Mouse (Mus musculus) retina, postnatal 1 day (tissue): ENCODE measurements at regions not wholly inside any gene's neighbourhood (a gene's known extent, or its start where the extent isn't known, plus 50 kb on each side); places are given as distances from the start of the nearest gene placed in this dataset.

Experiments
- DNase-seq: peaks from one replicate; pipeline ENCODE4 v3.0.0-alpha.2; 2012

DNA sequence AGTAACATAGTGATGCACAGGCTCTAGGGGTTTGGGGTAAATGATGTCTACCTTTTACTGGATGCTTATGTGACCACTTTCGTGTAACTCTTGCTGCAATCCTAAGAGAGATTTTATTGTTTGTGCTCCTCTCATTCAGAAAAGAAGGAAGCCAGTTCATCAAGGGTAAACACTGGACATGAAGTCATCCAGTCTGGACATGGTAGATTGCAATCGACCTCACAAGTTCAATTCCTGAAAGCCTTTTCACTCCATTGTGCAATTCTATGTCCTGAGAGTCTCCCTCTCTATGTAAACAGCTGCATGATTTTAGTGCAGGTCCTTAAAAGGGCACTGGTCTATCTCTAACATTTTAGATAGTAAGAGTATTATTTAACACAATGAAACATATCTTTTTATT, 73.5 kb upstream of the Gm16223 start:
- no peak for DNase-seq

GRCm38 (mm10) chr5:41983556-41983955, 84.2 kb upstream of the Gm16223 start:
- no peak for DNase-seq

DNA sequence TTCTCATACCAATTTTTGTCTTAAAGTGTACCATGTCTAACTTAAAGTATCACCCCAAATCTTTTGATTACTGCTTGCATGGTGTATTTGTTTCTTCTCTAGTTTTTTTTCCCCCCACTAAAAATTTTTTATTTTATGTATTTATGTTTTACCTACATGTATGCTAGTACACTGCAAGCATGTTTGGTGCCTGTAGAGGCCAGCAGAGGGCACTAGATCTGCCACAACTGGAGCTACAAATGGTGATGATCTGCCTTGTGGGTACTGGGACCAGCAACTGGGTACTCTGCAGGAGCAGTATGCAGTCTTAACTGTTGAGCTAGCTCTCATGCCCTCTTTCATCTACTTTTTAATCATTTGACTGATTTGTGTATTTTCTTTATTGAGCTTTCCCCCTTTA, 92.2 kb upstream of the Gm16223 start:
- no peak for DNase-seq

GRCm38 (mm10) chr5:41971201-41971600, 96.6 kb upstream of the Gm16223 start:
- no peak for DNase-seq

DNA sequence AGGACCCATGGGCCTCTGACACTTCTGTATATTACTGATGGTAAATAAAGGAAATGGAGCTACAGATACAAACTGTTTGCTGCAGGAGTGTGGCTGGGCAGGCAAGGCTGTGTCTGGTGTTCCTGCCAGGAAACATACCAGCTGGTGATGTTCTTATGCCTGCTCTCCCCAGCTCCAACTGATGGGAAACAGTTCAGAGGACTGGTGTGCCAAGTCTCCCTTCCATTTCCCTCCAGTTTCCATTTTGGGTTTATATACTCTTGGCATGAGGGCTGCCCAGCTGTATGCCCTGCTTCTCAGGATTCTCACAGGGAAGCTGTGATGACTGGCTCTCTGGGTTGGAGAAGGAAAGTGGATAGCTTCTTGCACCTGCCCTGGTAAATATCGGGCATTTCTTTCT, 100.8 kb upstream of the Gm16223 start:
- no peak for DNase-seq

- peak; percentile 1 for DNase-seq
Measured at GRCm38 (mm10) chr5:41947114-41947640, 103.1 kb upstream of the Bod1l start.

GRCm38 (mm10) chr5:41943399-41943798, 99.3 kb upstream of the Bod1l start:
- no peak for DNase-seq

GRCm38 (mm10) chr5:41942131-41942530, 98.0 kb upstream of the Bod1l start:
- DNase-seq = no peak

GRCm38 (mm10) chr5:41941216-41941615, 97.1 kb upstream of the Bod1l start:
- no peak for DNase-seq

DNA sequence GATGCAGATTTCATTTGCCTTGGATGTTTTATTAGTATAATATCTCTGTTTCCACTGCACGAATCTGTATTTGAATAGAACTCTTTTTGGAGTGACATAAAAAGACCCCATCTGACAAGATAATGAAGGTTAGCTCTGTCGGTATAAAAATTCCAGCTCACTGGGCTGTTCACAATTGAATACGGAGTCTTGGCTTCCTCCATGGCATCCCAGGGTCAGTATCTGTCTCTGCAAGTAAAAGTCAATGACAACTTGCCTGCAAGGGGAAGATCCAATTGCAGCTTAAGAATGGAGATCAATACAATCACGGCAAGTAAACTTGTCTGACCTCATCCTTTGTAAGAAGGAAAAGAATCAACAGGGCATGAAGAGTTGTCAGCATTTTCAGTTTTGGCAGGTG, 95.6 kb upstream of the Bod1l start:
- DNase-seq = peak; percentile 20

GRCm38 (mm10) chr5:41910053-41910452, 65.9 kb upstream of the Bod1l start:
- DNase-seq = no peak

GRCm38 (mm10) chr5:41907749-41908148, 63.6 kb upstream of the Bod1l start:
- no peak for DNase-seq

DNA sequence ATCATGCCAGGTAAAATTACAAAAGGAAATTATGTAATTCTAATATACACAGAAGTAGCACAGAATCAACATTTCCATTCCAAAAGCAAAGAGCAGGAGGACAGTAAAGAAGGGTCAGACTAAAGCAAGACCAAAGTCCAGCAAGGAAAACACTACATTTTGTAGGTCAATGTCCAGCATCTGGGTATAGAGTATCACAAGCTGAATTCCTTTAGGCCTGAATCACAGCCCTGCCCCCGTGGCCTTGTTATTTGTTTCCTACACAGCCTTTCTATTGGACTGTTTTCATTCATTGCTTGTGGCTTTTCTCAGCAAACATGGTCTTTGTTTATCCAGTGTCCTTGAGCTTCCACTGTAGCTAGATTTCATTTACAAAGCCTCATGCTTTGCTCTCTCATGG, 60.4 kb upstream of the Bod1l start:
- DNase-seq = no peak

DNA sequence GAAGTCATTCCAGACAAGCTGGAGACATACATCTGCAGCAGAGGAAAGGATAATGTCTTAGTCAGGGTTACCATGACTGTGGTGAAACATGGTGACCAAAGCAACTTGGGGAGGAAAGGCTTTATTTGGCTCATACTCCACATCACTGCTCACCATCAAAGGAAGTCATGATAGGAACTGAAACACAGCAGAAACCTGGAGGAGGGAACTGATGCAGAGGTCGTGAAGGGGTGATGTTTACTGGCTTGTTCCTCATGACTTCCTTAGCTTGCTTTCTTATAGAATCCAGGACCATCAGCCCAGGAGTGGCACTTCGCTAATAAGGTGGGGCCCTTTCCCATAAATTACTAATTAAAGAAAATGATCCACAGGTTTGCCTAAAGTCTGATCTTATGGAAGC, 55.1 kb upstream of the Bod1l start:
- no peak for DNase-seq

- DNase-seq = no peak
Measured at GRCm38 (mm10) chr5:41898748-41899147, 54.6 kb upstream of the Bod1l start.
